Mouse (Mus musculus): ENCODE data around the gene Ndufa12. TPM values are rescaled to one million over a fixed set of nuclear protein-coding genes. Genes with fewer than 3 reads are reported as not detected.

The Ndufa12 gene
- polyA plus RNA-seq (2014; fragmentation: Illumina TruSeq; extraction: RNeasy Lipid Tissue Mini Kit (QIAGEN cat#74804); ENCODE audit: low read depth, low replicate concordance) = 103 TPM

DNA sequence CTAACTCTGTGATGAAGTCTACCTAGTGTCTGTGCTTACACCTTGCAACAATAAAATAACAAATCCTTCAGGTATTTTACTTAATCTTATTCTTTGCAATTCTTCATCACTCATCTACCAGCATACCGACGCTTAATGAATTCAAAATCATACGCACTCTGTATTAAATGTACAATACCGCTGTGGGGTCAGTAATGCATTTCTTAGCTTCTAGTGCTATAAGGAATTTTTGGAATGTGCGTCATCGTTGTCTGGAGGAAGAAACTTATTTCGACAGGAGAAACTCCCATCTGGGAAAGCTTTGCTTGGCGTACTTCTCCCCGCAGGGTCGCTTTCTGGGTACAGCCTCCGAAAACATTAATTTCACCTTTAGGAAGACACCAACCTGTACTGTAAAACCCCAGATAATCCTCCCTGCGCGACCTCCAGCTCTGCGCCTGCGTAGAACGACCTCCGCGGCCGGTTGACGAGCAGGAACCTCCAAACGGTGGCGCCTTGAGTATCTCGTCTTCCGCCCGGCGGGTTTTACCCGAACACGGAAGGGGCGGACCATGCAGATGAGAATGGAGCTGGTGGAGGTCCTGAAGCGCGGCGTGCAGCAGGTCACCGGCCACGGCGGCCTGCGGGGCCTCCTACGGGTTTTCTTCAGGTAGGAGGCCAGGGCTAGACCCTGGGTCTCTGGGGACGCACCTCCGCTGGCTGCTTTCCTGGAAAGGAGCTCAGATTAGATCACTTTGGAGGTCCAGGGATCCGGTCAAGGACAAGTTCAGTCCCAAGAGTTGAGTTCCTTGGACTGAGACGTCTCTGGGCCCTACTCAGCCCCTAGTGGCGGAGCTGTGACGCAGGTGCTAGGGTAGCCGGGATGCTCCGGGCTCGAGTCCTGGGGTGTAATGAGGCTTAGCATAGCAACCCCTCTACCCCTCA, at the start of gene Ndufa12:
Gene Ndufa12, plus strand, starts transcription at position 239 of the 924 bp plus-strand sequence.

Other genes starting within 250 kb of the Ndufa12 start
- 9.2 TPM for gene Vezt, start 162.9 kb upstream of the Ndufa12 start, polyA plus RNA-seq (2014; fragmentation: Illumina TruSeq; extraction: RNeasy Lipid Tissue Mini Kit (QIAGEN cat#74804); ENCODE audit: low read depth, low replicate concordance)
- gene Fgd6, start 162.7 kb upstream of the Ndufa12 start, polyA plus RNA-seq (2014; fragmentation: Illumina TruSeq; extraction: RNeasy Lipid Tissue Mini Kit (QIAGEN cat#74804); ENCODE audit: low read depth, low replicate concordance) = 20.3 TPM
- 20.6 TPM for gene Nr2c1, start 50.7 kb upstream of the Ndufa12 start, polyA plus RNA-seq (2014; fragmentation: Illumina TruSeq; extraction: RNeasy Lipid Tissue Mini Kit (QIAGEN cat#74804); ENCODE audit: low read depth, low replicate concordance)
- gene Gm4792, start 100.0 kb downstream of the Ndufa12 start, polyA plus RNA-seq (2014; fragmentation: Illumina TruSeq; extraction: RNeasy Lipid Tissue Mini Kit (QIAGEN cat#74804); ENCODE audit: low read depth, low replicate concordance) = not detected
- 77.3 TPM for gene Tmcc3, start 113.2 kb downstream of the Ndufa12 start, polyA plus RNA-seq (2014; fragmentation: Illumina TruSeq; extraction: RNeasy Lipid Tissue Mini Kit (QIAGEN cat#74804); ENCODE audit: low read depth, low replicate concordance)